Mouse (Mus musculus): Measurements from ENCODE around the gene Dnaja3.

Gene Dnaja3

GRCm38 (mm10) chr16:4641119-4641838 lies 1.5 kb downstream of the Dnaja3 start:
- in situ Hi-C loops (cut with MboI; ENCODE audit: low sequenced_read_pairs): no loop called here

- in situ Hi-C loops (cut with MboI; ENCODE audit: low sequenced_read_pairs): no loop called here
These were observed 2.4 kb downstream of the Dnaja3 start for GRCm38 (mm10) chr16:4642190-4642589.

GRCm38 (mm10) chr16:4642937-4643336 lies 3.1 kb downstream of the Dnaja3 start:
- in situ Hi-C loops (cut with MboI; ENCODE audit: low sequenced_read_pairs): no loop called here

- in situ Hi-C loops (cut with MboI; ENCODE audit: low sequenced_read_pairs): no loop called here
These were observed 4.1 kb downstream of the Dnaja3 start for GRCm38 (mm10) chr16:4643670-4644419.

GRCm38 (mm10) chr16:4645867-4646266 lies 6.1 kb downstream of the Dnaja3 start:
- in situ Hi-C loops (cut with MboI; ENCODE audit: low sequenced_read_pairs): no loop called here

- in situ Hi-C loops (cut with MboI; ENCODE audit: low sequenced_read_pairs): no loop called here
These were observed 7.0 kb downstream of the Dnaja3 start for GRCm38 (mm10) chr16:4646831-4647230.

GRCm38 (mm10) chr16:4647651-4648141 lies 7.9 kb downstream of the Dnaja3 start:
- in situ Hi-C loops (cut with MboI; ENCODE audit: low sequenced_read_pairs): no loop called here

- in situ Hi-C loops (cut with MboI; ENCODE audit: low sequenced_read_pairs): no loop called here
These were observed 8.7 kb downstream of the Dnaja3 start for GRCm38 (mm10) chr16:4648416-4649023.

- in situ Hi-C loops (cut with MboI; ENCODE audit: low sequenced_read_pairs): no loop called here
These were observed 9.4 kb downstream of the Dnaja3 start for GRCm38 (mm10) chr16:4649211-4649610.

GRCm38 (mm10) chr16:4649692-4650091 lies 9.9 kb downstream of the Dnaja3 start:
- in situ Hi-C loops (cut with MboI; ENCODE audit: low sequenced_read_pairs): no loop called here

GRCm38 (mm10) chr16:4650161-4650560 lies 10.4 kb downstream of the Dnaja3 start:
- in situ Hi-C loops (cut with MboI; ENCODE audit: low sequenced_read_pairs): no loop called here

GRCm38 (mm10) chr16:4651081-4651480 lies 11.3 kb downstream of the Dnaja3 start:
- in situ Hi-C loops (cut with MboI; ENCODE audit: low sequenced_read_pairs): no loop called here

GRCm38 (mm10) chr16:4651624-4652023 lies 11.8 kb downstream of the Dnaja3 start:
- in situ Hi-C loops (cut with MboI; ENCODE audit: low sequenced_read_pairs): no loop called here

GRCm38 (mm10) chr16:4652707-4653416 lies 13.1 kb downstream of the Dnaja3 start:
- in situ Hi-C loops (cut with MboI; ENCODE audit: low sequenced_read_pairs): no loop called here

GRCm38 (mm10) chr16:4654706-4655105 lies 14.9 kb downstream of the Dnaja3 start:
- in situ Hi-C loops (cut with MboI; ENCODE audit: low sequenced_read_pairs): no loop called here

- in situ Hi-C loops (cut with MboI; ENCODE audit: low sequenced_read_pairs): no loop called here
These were observed 15.5 kb downstream of the Dnaja3 start for GRCm38 (mm10) chr16:4655251-4655734.

- in situ Hi-C loops (cut with MboI; ENCODE audit: low sequenced_read_pairs): no loop called here
These were observed 16.2 kb downstream of the Dnaja3 start for GRCm38 (mm10) chr16:4655764-4656570.

- in situ Hi-C loops (cut with MboI; ENCODE audit: low sequenced_read_pairs): no loop called here
These were observed 16.8 kb downstream of the Dnaja3 start for GRCm38 (mm10) chr16:4656571-4657081.

GRCm38 (mm10) chr16:4658781-4659245 lies 19.0 kb downstream of the Dnaja3 start:
- in situ Hi-C loops (cut with MboI; ENCODE audit: low sequenced_read_pairs): no loop called here

GRCm38 (mm10) chr16:4659326-4659725 lies 19.5 kb downstream of the Dnaja3 start:
- in situ Hi-C loops (cut with MboI; ENCODE audit: low sequenced_read_pairs): no loop called here

All from CH12F3 (cell line).